Mouse (Mus musculus): Measurements from ENCODE around the gene Ifi211.
"Not testable (repeated sequence)": the region's sequence is repeated elsewhere in the genome, so short reads cannot be mapped to it uniquely, and the experiment has no call there.

Ifi211 gene

GRCm38 (mm10) chr1:173912548-173913255 is at the start of gene Ifi211:
Gene Ifi211, minus strand, starts transcription at chr1:173913046.
- DNase-seq, result not testable (repeated sequence)

GRCm38 (mm10) chr1:173961491-173961890 is 48.6 kb upstream of the Ifi211 start:
- not testable (repeated sequence) for DNase-seq

- DNase-seq, result not testable (repeated sequence)
Measured at GRCm38 (mm10) chr1:173959998-173960397, 47.2 kb upstream of the Ifi211 start.

GRCm38 (mm10) chr1:173955839-173956527 is 43.1 kb upstream of the Ifi211 start:
- DNase-seq, result not testable (repeated sequence)

- DNase-seq, result no peak
Measured at GRCm38 (mm10) chr1:173955071-173955796, 42.4 kb upstream of the Ifi211 start.

- DNase-seq, result no peak
Measured at GRCm38 (mm10) chr1:173953563-173953962, 40.7 kb upstream of the Ifi211 start.

- DNase-seq, result not testable (repeated sequence)
Measured at GRCm38 (mm10) chr1:173949044-173949443, 36.2 kb upstream of the Ifi211 start.

GRCm38 (mm10) chr1:173942780-173943066 is 29.9 kb upstream of the Ifi211 start:
- DNase-seq, result not testable (repeated sequence)

- DNase-seq, result not testable (repeated sequence)
Measured at GRCm38 (mm10) chr1:173941924-173942779, 29.3 kb upstream of the Ifi211 start, which contains the start of the genes Mndal and Ifi203. Gene Mndal, minus strand, starts transcription at chr1:173942491. Gene Ifi203, minus strand, starts transcription at chr1:173942672.

GRCm38 (mm10) chr1:173941522-173941921 is 28.7 kb upstream of the Ifi211 start:
- DNase-seq, result not testable (repeated sequence)

GRCm38 (mm10) chr1:173919279-173919678 is 6.4 kb upstream of the Ifi211 start:
- DNase-seq, result not testable (repeated sequence)

GRCm38 (mm10) chr1:173914559-173914958 is 1.7 kb upstream of the Ifi211 start:
- DNase-seq, result no peak

- DNase-seq, result not testable (repeated sequence)
Measured at GRCm38 (mm10) chr1:173913256-173913791, 478 bp upstream of the Ifi211 start.

GRCm38 (mm10) chr1:173911808-173912464 is 910 bp downstream of the Ifi211 start:
- DNase-seq, result no peak

GRCm38 (mm10) chr1:173908390-173908789 is 4.5 kb downstream of the Ifi211 start:
- not testable (repeated sequence) for DNase-seq

- not testable (repeated sequence) for DNase-seq
Measured at GRCm38 (mm10) chr1:173905885-173906284, 7.0 kb downstream of the Ifi211 start.

GRCm38 (mm10) chr1:173889741-173890140 is 23.1 kb downstream of the Ifi211 start:
- not testable (repeated sequence) for DNase-seq

- not testable (repeated sequence) for DNase-seq
Measured at GRCm38 (mm10) chr1:173887026-173887787, 25.6 kb downstream of the Ifi211 start.

GRCm38 (mm10) chr1:173880004-173880666 is 32.7 kb downstream of the Ifi211 start:
- DNase-seq, result not testable (repeated sequence)

Data from cerebellum, adult 8-10 months (tissue).